Mouse (Mus musculus) kidney, adult 8-10 months (tissue): ENCODE measurements around the gene Tbc1d22b.
"Not testable (repeated sequence)": the region's sequence is repeated elsewhere in the genome, so short reads cannot be mapped to it uniquely, and the experiment has no call there.

ENCODE experiments used
- DNase-seq, 2 experiments: peaks; one replicate each; pipeline ENCODE4 v3.0.0; 2022

Gene Tbc1d22b

GRCm38 (mm10) chr17:29549543-29550428 lies at the start of gene Tbc1d22b, which contains the start of gene Gm17657:
Tbc1d22b (plus strand) TSS chr17:29549785.
Gm17657 (minus strand) TSS chr17:29549638.
- DNase-seq: peak; percentile 97

GRCm38 (mm10) chr17:29500243-29500740 lies 49.3 kb upstream of the Tbc1d22b start:
- DNase-seq: no peak

- DNase-seq: no peak
Measured at GRCm38 (mm10) chr17:29500802-29501469, 48.6 kb upstream of the Tbc1d22b start.

GRCm38 (mm10) chr17:29502005-29502668 lies 47.4 kb upstream of the Tbc1d22b start:
- DNase-seq: no peak

GRCm38 (mm10) chr17:29502669-29503665 lies 46.6 kb upstream of the Tbc1d22b start:
- no peak for DNase-seq

GRCm38 (mm10) chr17:29503700-29504099 lies 45.9 kb upstream of the Tbc1d22b start:
- DNase-seq: no peak

- no peak for DNase-seq
Measured at GRCm38 (mm10) chr17:29508927-29509608, 40.5 kb upstream of the Tbc1d22b start.

- DNase-seq: no peak
Measured at GRCm38 (mm10) chr17:29510691-29511090, 38.9 kb upstream of the Tbc1d22b start.

GRCm38 (mm10) chr17:29513044-29513730 lies 36.4 kb upstream of the Tbc1d22b start:
- DNase-seq: peak; percentile 71 to 75

- DNase-seq: peak; percentile 70 to 88
Measured at GRCm38 (mm10) chr17:29514435-29514834, 35.1 kb upstream of the Tbc1d22b start.

GRCm38 (mm10) chr17:29518665-29519064 lies 30.9 kb upstream of the Tbc1d22b start:
- DNase-seq: not testable (repeated sequence)

GRCm38 (mm10) chr17:29519731-29520130 lies 29.9 kb upstream of the Tbc1d22b start:
- DNase-seq: no peak

- DNase-seq: no peak
Measured at GRCm38 (mm10) chr17:29525613-29526012, 24.0 kb upstream of the Tbc1d22b start.

- no peak for DNase-seq
Measured at GRCm38 (mm10) chr17:29528568-29529187, 20.9 kb upstream of the Tbc1d22b start.

GRCm38 (mm10) chr17:29530508-29530907 lies 19.1 kb upstream of the Tbc1d22b start:
- no peak for DNase-seq

GRCm38 (mm10) chr17:29531278-29531677 lies 18.3 kb upstream of the Tbc1d22b start:
- no peak for DNase-seq

- no peak for DNase-seq
Measured at GRCm38 (mm10) chr17:29531757-29532384, 17.7 kb upstream of the Tbc1d22b start.

- no peak for DNase-seq
Measured at GRCm38 (mm10) chr17:29533866-29534265, 15.7 kb upstream of the Tbc1d22b start.

GRCm38 (mm10) chr17:29540426-29540825 lies 9.2 kb upstream of the Tbc1d22b start:
- no peak for DNase-seq

GRCm38 (mm10) chr17:29541419-29541818 lies 8.2 kb upstream of the Tbc1d22b start:
- peak; percentile 73 to 83 for DNase-seq
